Mouse (Mus musculus) cerebellum, adult 11-12 months (tissue): ENCODE data around the gene Cdh20.
"Not testable (repeated sequence)": the region's sequence is repeated elsewhere in the genome, so short reads cannot be mapped to it uniquely, and the experiment has no call there.

Experiments used
- DNase-seq: peaks from one replicate; pipeline ENCODE4 v3.0.0; 2022

Gene Cdh20

DNA sequence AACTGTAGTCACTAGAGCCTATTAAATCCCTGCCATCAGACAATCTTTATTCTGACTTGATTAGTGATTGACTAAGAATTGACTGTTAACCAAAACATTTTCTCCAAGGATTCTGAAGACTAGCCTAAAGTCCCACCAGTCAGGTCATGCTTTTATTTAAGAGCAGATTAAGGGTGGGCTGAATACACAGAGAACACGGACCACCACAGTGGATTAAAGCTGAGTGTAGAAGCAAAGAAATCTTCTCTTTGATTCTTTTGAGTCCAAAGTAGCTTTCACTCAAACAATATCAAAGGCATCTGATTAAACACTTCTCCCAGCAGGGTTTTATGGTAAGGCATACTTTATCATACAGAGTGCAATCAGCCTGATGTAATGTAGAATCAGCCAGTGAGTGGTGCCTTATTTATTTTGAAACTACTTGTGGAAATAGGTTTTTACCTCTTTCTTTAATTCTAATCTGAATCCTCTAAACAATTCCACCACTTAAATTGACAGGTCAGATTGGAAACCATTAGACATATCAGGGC, 149.0 kb downstream of the Cdh20 start:
- DNase-seq = no peak

DNA sequence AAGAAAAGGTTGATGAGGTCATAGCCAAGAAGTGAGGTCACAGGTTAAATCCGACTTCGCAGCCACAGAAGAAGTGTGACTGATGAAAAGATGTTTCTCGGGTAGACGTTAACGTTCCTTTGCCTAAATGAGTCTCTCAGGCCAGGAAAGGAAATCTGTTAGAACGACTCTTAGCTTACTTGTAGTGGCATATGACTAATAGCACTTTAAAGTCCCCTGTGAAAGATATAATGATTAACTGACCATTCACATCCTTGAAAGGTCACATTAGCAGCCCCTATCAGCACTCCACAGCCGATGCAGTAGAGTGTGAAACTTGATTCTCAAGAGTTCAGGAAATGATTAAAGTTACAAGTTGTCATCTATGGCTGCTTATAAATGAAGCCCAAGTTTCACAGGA, 164.7 kb downstream of the Cdh20 start:
- DNase-seq = no peak

GRCm38 (mm10) chr1:104936966-104937365, 168.6 kb downstream of the Cdh20 start:
- no peak for DNase-seq

DNA sequence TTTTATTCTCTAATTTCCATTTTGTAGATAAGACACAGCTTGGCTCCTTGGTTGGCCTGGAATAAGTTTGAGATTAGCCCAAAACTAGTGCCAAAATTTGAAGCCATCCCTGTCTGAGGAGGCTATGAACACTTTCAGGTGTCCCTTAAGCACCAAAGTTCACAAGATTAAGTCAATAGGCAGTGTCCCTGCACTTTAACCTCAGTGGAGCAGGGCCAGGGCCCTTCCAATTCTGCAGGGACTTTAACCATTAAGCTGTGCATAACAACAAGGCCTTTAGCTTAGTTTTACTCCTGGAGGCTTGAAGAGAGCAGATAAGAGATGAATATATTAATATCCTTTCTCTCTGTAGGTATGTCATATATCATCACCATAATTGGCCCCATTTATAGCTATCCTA, 170.8 kb downstream of the Cdh20 start:
- DNase-seq = no peak

DNA sequence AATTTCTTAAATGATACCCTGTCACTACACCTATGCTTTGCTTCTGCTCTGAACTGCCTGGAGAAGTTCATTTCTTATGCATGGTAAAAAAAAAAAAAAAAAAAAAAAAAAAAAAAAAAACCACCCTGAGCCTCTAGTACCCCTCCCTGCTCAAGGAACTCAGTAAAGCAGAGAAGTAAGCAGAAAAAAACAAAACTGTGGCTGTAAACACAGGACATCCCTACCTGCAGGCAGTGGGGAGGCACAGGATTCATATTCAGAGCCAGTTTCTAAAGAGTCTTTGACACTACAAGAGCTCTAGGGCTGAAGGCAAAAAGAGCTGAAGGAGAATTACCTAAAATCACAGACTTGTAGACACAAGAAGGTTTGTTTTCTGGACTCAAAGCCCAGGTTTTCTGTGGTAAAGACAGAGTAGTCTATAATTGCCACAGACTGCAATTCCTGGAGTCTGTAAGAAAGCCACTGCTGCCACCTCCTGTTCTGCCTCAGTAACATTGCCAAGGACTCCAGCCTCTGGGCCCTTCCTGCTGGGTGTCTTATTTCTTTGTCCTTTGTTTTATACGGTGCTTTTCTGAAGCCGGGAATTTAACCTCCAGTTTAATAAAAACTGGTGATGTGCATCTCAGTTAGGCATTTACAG, 176.3 kb downstream of the Cdh20 start:
- DNase-seq = peak; percentile 18

- no peak for DNase-seq
Measured at GRCm38 (mm10) chr1:104945110-104945489, 176.8 kb downstream of the Cdh20 start.

DNA sequence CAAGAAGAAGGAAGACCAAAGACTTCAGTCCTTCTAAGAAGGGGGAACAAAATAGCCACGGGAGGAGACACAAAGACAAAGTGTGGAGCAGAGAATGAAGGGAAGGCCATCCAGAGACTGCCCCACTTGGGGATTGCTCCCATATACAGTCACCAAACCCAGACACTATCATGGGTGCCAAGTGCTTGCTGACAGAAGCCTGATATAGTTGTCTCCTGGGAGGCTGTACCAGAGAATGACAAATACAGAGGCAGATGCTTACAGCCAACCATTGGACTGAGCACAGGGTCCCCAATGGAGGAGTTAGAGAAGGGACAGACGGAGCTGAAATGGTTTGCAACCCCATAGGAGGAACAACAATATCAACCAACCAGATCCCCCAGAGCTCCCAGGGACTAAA, 181.3 kb downstream of the Cdh20 start:
- DNase-seq = not testable (repeated sequence)

DNA sequence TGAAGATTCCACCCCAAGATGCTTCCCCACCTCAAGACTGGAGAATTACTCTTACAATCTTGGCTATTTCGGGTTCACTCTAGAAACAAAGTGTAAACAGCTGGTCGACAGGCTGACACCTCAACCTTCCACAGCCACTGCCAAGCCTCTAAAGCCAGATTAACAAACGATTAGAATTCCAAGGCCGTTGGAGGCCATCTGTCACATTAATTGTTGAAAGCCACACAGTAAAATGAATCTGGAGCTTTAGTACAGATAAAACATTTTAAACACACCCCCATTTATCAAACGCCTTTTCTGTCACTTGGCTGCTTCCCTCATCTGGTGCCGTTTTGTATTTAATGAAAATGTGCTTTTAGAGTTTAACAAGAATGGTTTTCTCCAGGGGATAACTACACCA, 188.7 kb downstream of the Cdh20 start:
- DNase-seq = peak; percentile 43

GRCm38 (mm10) chr1:104961670-104962069, 193.3 kb downstream of the Cdh20 start:
- DNase-seq = no peak

- DNase-seq = no peak
Measured at GRCm38 (mm10) chr1:104962257-104962656, 193.9 kb downstream of the Cdh20 start.

DNA sequence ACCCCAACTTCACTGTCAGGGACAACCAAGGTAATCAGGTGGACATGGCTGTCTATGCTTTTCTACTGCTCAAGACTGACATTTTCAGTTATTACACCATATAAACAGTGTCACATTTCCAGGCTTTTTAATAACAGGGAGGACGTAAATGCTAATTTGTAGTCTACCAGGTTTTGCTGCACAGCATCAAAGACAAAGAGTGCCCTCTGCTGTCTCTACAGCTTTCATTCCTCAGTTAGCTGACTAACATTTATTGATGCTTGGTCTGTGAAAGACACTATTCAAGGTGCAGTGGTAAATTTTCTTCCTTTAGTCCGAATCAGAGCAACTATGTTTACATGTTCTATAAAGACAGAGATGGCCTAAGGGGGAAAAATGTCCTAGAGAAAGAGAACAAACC, 210.7 kb downstream of the Cdh20 start:
- DNase-seq = no peak

DNA sequence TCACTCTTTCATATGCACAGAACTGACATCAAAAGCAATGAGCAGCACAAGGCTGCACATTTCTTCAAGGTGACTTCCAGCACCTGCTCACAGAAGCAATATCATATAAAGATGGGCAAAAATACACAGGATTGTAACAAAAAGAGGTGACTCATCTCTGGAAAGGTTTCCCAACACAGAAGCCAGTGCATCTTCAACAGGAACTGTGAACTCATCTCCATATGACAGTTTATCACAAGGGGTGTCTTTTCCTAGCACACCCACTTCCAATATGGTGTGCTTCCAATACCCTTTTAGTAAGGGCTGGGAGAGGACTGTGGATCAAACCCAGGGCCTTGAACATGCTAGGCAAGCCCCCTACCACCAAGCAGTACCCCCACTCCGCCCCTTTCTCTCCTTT, 211.9 kb downstream of the Cdh20 start:
- no peak for DNase-seq

DNA sequence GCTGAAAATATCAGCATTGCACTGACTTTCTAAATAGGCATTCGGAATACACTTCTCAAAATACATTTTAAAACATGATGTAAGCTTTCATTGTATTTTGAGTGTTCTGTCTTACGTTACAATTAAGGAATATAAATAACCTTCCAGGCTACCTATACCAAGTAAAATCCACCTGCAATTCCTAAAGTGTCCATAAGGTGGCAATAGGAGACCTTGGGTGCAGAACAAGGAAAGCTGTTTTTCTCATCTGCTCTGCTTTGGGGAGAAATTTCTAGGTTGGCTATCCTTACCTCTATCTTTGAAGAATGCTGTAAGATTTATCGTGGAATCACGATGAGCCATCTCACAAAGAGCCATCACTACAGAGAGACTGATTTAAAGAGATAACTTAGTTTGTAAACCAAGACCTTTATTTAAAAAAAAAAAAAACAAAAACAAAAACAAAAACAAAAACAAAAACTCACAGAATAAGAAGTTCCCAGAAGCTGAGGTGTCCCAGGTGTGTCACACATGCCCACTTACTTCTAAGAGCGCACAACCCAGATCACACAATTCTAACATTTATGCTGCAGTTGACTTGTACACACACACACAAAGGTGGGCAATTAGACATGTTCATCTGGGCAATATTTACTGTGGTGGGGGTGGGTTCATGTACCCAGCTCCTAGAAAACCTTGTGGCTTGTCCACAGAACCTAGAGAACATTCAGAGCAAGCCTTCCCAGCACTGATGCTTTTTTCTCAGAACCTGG, 218.1 kb downstream of the Cdh20 start:
- no peak for DNase-seq

- no peak for DNase-seq
Measured at GRCm38 (mm10) chr1:104987526-104987925, 219.2 kb downstream of the Cdh20 start.

DNA sequence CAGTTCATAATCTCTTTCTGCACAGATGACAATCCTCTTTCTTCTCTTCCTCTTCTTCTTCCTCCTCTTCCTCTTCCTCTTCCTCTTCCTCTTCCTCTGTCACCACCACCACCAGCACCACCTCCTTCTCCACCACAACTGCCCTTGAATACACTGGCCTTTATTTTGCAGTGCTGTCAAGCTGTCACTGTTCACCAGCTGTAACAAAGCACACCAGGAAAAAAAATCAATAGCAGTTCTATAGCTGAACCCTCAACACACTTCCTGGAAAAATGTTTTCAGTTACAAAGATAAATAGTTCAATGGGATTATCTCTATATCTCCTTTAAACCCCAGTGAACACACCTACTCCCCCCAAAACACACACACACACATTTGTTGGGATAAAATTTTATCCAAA, 224.1 kb downstream of the Cdh20 start:
- no peak for DNase-seq

DNA sequence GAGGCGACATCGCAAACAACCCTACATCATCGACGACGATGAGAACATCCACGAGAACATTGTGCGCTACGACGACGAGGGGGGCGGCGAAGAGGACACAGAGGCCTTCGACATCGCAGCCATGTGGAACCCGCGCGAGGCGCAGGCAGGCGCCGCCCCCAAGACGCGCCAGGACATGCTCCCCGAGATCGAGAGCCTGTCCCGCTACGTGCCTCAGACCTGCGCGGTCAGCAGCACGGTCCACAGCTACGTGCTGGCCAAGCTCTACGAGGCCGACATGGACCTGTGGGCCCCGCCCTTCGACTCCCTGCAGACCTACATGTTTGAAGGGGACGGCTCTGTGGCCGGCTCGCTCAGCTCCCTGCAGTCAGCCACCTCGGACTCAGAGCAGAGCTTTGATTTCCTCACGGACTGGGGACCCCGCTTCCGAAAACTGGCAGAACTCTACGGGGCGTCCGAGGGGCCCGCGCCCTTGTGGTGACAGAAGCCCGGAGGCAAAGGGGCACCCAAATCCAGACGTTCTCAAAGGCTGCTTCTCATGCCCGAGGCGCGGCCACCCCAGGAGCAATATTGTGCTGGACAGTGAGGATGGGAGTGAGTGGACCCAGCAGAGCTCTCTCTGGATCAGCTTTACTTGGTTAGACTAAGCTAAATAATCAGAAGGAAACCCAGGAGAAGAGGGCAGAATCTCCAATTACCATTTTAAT, 225.7 kb downstream of the Cdh20 start:
- DNase-seq = peak; percentile 21

- no peak for DNase-seq
Measured at GRCm38 (mm10) chr1:104994612-104994986, 226.3 kb downstream of the Cdh20 start.

DNA sequence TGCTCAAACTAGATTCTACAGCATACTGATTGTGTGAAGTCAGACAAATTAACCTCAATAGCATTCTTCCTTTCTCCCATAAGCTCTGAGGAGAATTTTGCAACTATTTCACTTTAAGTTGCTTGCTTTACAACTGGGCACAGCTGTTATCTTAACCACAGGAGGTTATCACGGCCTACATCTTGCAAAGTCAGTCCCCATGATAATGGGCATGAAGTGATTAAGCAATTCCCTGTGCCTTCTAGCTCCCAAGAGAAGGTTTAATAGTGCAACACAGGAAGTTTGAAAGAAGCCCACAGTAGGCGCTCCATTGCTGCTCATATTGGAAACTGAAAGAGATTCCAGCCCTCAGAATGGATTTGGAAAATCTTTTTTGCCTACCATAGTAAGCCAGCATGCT, 229.5 kb downstream of the Cdh20 start:
- no peak for DNase-seq

DNA sequence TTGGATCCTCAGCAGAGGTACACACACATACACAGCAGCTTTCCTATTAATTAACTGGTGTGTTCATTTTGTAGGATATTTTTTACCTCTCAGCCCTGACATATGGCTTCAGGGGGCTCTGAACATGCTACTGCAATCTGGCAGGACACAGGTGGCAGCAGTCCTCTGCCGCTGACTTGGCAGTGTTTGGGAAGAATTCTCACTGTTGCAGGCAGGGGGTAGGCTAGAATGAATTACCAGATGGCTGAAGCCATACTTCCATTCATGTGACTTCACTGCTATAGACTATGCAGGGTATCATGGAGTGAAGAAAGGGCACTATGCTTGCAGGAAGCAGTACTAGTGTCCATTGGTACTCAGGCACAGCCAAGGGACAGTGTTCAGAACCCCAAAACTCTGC, 233.8 kb downstream of the Cdh20 start:
- DNase-seq = peak; percentile 94

DNA sequence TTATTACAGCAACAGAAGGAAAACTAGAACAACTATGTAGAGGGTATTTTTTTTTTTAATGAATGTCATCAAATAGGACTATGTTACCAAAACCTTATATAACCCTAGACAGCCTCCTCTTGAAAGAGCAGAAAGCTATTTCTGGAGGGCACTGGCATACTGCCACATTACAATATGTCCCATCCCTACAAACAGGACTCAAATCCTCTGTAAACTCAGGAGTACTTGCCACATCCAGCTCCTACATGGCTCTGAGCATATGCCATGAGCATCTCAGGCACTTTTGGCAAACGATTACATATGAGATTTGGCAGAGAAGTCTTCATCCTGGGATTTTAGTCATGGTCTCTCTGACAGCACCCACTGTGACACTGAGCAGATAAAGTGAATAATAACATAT, 235.5 kb downstream of the Cdh20 start:
- DNase-seq = peak; percentile 84

DNA sequence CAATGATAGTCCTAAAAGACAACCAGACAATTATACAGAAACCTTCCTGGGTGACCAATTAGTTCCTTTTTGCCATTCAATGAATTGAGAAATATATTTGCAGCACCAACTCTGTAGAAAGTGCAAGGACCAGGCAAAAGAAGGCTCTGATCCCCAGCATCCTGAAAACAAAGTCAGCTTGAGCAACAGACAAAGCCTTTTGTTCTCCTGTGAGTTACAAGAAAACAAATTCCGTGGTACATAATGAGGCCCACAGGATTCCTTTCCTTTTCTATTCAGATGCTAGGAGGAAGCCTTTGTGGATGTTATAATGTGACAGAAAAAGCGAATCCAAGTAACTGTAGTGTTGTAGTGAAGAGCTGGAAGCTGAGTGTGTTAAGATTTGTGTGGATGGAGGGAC, 244.3 kb downstream of the Cdh20 start:
- DNase-seq = no peak

- DNase-seq = no peak
Measured at GRCm38 (mm10) chr1:105013291-105013690, 245.0 kb downstream of the Cdh20 start.

DNA sequence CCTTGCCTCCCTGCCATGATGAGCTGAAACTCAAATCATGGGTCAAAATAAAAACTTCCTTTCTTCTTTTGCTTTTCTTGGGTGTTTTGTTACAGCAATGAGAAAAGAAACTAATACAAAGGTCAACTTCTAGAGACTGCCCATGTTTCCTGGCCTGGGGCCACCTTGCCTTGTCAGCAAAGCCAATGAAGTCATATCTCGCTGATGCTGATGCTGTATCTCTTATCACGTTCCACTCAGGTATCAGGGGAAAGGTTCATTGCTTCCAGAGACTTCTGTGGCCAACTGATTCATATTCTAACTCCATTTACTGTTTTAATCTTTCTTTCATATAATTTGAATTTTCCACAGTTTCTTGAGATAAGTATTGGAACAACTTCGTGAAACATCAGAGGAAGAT, 273.3 kb downstream of the Cdh20 start:
- no peak for DNase-seq
